Mouse (Mus musculus) liver (tissue): ENCODE data around the gene Nktr.

Experiments used
- DNase-seq: peaks from one replicate; pipeline ENCODE4 v3.0.0-alpha.2; 2020; ENCODE audit warnings: mixed read lengths

The Nktr gene

GRCm38 (mm10) chr9:121708506-121709486 is 10.2 kb upstream of the Nktr start:
- no peak for DNase-seq

DNA sequence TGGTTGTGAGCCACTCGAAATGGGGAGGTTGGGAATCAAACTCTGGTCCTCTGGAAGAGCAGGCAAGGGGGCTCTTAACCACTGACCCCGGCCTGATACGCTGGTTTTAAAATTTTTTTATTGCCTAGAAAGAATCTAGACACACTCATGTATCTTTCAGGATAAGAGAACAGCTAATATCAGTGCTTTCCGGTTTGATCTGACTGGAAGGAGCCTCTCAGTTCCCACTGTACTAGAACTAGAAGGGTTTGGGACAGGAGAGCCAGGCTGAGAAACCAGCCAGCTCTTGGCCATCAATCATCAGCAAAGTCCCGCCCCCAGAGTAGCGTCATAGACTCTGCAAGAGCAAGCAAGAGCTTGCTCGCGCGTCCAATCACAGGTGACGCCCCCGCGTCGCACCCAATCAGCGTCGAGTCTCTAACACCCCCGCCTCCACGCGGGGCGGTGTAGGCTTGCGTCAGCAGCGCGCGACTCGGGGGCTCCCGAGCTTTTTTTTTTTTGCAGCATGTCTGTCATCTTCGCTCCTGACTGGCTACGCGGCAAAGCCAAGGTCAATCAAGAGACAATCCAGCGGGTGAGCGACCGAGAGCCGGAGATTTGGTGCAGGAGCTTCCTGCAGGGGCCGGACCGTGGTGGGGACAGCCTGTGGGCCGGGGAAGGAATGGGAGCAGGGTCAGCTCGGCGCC is 8.9 kb upstream of the Nktr start, which contains the start of gene Ss18l2:
Ss18l2 (plus strand) TSS at position 432 of the 686 bp plus-strand sequence.
- DNase-seq = peak; percentile 99

DNA sequence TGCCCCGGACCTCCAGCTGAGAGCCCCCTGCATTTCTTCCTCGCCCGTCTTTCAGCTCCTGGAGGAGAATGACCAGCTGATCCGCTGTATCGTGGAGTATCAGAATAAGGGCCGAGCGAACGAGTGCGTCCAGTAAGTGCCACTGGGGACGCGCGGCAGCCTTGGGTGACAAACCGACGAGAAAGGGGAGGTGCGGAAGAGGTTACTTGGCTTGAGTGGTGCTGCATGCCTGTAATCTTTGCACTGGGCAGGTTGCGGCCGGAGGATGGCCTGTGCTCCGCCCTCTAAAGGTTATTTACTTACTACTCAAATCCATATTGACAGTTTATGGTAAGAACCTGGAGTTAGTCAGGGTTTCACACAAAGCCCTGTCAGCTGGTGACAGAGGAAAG is 8.4 kb upstream of the Nktr start:
- DNase-seq = peak; percentile 65

DNA sequence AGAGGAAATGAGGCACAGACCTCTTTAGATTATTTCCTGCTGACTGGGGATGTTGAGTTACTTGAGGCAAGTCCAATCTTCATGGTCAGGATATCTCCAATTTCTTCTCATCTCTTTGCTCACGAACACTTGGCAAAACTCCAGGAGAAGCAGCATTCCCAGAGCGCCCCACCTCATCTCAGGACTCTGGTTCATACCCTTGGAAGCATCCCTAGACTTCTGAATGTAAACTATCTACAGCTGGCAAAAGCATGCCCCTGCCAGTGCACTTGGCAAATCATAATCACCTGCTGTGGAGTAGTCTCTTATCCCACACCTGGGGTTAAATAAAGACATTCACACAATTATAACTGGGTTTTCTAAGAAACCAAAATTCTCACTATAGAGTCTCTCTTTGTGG is 1.9 kb upstream of the Nktr start:
- DNase-seq = no peak

DNA sequence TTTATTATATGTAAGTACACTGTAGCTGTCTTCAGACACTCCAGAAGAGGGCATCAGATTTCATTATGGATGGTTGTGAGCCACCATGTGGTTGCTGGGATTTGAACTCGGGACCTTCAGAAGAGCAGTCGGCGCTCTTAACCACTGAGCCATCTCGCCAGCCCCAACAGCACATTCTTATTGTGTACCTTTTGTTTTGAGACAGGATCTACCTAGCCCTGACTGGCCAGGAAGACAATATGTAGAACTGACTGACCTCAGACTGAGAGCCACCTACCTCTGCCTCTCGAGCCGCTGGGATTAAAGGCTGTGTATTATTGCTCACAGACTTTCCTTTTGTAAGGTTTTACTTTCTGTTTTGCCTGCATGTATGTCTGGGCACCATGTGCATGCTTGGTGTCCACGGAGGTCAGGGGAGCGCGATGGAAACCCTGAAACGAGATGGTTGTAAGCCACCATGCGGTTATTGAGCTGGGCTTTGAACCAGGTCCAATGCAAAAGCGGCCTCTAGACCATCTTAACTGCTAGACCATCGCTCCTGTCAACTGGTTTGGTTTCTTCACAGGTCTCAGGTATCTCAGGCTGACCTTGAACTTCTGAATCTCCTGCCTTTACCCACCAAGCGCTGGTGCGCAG is 781 bp upstream of the Nktr start:
- no peak for DNase-seq

- DNase-seq = peak; percentile 51
Measured at GRCm38 (mm10) chr9:121719347-121720331, 670 bp downstream of the Nktr start.

GRCm38 (mm10) chr9:121740490-121740889 is 21.5 kb downstream of the Nktr start:
- no peak for DNase-seq

DNA sequence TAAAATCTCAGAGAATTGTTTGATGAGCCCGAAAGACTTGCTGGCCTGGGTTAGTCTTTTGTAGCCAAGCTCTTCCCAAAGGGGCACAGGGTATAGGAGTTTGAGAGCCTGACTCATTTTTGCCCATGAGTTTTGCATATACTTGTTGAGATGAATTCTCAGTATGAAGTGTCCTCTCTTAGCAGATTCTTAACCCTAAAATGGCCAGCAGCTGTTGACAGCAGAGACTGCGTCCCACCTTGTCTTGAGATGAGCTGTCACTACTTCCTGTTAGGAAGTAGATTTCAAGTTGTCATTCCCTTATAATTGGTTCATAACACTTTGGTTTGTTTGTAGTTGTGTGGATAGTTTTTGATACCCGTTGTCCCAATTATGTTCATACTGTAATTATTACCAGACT is 22.2 kb downstream of the Nktr start:
- DNase-seq = no peak

- DNase-seq = no peak
Measured at GRCm38 (mm10) chr9:121744051-121744450, 25.1 kb downstream of the Nktr start.

DNA sequence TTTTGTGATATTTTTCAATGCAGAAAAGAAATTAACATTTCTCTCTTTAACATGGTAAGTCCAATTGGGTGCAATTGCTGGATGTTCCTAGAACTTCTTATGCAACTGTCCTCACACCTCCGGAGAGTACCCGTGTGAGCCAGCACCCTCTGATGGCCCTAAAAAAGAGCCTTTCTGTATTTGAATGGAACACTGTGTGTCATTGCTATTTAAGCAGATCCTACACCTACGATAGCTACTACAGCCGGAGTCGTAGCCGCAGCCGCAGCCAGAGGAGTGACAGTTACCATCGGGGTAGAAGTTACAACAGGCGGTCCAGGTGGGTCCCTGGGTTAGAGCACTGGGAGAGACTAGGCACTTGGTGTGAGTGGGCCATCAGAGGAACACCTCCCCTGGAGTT is 33.8 kb downstream of the Nktr start:
- DNase-seq = no peak

DNA sequence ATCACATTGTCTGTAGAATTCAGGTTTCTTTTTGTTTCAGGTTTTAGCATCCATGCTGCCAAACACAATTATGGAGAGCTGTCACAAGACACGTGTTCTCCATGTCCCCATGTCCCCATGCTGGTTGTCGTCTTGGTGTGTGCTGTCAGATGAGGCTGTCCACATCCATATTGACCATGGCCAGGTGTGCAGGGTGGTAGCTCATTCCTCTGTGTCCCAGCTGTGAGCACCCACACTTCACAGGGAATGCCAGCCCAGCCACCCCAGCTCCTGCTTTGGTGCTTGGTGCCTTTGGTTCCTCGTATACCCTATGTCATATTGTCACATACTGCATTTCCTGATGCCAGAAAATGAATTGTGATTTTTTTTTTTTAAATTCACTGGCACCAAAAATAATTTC is 35.7 kb downstream of the Nktr start:
- DNase-seq = no peak

DNA sequence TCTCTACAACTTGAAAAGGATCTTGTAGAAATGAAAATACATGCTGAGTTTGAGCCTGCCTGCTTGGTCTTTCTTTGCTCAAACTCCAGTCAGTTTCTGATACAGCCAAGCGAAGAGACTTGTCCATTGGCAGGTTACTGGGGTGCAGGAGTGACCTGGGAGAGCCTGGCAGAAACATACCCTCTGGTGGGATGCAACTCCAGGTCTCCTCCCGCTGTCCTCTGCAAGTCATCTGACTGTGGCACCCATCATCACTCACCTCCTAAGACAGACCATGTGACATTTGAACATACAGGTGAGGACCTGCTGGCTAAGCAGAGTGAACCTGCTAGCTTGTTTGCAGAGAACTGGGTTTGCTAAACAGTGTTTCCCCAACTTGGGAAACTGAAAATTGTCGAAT is 37.8 kb downstream of the Nktr start:
- DNase-seq = no peak

DNA sequence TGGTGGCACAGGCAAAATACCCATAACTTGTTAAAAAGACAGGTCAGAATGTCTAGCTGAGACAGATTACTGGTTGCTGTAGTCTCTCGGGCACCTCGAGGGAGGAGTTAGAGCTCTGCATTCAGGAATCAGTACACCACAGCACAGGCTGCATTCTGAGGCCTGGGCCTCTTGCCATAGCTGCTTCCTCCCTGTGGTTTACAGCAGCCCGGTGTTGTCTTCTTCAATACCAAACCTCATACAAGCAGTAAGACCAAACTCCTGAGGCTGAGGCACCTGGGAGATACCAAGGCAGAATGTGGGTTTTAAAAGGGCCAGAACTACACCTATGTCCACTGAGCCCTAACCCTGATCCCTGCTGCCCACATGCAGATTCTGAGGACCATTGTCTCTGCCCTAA is 38.5 kb downstream of the Nktr start:
- no peak for DNase-seq

DNA sequence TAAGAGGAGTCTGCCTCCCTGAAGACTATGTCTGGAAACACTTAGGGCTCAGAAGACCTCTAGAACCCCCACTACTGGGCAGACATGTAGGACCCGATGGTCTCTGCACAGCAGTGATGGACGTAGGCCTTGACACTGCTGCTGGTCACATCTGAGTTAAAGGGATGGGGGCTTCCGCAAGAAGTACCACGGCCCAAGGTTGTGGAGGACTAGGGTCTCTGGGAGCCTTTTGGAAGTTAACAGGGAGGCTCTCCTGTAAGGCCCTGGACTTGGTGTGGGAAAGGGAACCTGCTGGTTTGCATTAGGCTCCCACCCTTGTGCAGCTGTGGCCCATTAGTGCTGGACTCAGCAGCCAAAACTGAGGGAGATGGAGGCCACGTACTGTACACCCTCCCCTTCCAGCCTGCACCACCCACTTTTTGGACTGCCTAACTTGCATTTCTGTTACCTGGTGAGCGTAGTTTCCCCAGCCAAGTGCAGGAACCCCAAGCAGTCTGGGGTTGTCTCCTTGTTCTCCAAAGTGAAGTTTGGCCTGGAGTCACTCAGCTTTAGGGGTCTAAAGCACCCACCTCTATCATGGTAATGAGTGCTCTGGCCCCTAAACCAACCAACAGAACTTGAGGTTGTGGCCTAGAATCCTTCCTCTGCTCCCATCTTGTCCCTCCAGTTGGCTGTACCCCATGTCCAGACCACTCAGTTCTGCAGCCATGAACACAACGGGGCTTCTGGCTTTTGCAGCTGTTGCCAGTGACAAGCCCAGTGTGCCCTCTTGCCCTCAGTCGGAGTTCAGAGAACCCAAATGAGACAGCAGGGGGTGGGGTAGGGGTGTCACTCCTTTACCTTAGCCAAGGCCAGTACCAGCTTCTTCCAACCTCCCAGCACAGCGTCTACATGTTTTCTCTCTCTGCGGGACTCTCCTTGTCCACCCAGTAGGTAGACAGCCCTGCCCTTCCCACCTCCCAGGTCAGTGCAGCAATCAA is 39.2 kb downstream of the Nktr start:
- no peak for DNase-seq

GRCm38 (mm10) chr9:121759091-121760081 is 40.4 kb downstream of the Nktr start, which contains the start of gene Zfp651:
Zfp651 (plus strand) TSS chr9:121759330.
- DNase-seq = peak; percentile 48

DNA sequence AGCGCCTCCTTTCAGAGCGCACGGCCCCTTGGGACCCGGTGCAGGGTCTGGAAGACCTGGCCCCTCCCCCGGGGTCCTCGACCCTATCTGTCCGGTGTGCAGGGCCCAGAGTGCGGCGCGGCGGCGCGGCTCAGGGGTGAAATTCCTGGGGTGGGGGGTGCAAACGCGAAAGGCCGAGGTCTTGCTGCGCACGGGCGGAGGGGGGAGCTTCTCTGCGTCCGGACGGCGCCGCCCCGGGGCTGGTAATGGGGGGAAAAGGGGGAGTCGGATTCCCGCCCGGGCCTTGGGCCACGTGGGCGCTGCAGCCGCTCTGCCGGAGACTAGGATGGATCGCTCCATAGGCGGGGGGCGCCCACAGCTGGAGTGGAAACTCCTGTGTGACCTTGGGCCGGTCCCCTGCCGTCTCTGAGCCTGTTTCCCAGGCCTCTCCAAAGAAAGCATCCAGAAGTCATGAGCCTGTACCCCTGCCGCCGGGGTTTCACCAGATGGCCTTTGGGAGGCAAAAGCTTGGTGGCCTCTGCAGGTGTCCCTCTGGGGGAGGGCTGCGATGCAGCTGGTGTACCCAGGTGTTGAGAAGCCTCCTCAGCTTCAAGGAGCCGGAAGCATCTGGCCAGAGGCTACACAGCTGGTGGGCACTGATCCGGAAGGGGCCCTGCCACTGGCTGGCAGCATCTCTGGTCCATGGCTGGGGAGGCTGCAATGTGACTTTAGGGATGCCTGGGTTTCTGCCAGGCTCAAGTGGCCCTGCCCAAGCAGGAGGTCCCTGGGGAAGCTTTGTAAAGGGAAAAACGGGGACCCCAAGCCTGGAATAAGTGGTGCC is 41.5 kb downstream of the Nktr start:
- DNase-seq = peak; percentile 68

- DNase-seq = no peak
Measured at GRCm38 (mm10) chr9:121761091-121761665, 42.2 kb downstream of the Nktr start.

GRCm38 (mm10) chr9:121761787-121762186 is 42.8 kb downstream of the Nktr start:
- DNase-seq = no peak
